ENCODE assay signal across 24 mouse cellular contexts in the genomic region with DNA sequence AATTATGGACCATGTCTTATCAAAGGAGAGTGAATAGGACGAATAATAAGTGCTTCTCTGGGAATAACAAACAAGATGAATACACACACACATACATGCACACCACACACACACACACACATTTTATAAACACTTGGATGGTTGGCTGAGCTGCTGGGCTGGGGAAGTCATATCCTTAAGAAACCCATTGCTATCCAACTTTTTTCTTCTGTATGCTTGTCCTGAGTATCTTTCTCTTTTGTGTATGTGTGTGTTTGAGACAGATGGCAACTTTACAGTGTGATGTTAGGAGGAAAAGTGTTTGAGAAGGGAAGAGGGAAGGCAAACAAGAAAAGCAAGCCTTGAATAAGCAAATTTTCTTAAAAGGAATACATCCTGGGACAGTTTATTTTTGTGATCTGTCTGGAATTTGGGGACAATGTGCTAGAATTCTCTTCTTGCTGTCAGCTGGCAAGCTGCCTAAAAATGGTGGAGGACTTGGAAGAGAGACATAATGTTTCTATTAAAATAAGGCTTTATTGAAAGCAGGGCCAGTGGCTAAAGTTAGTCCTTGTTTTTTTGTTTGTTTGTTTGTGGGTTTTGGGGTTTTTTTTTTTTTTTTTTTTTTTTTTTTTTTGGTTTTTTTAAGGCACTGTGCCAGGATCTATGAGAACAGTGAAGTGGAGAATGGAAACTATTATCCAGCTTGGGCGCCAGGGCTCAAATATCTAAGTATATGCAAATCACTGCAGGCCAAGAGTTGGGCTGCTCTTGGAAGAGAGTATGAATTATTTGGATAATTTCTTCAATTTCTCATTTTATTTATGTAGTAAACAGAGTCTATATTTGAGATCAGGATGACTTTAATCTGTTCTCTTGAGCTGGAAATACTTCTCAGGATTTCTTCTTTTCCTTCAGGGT.
DNase-seq lines count a peak whose midpoint lies in the region; ATAC-seq and TF ChIP-seq lines count a peak whose summit lies in the region.
"Had no signal": no experiment of that assay in that cellular context is flagged by ENCODE, and none has a peak within 500 bp of the region (broad histone marks: within the 10 kb centered on the region; RNA-seq: fewer than 3 reads in every experiment).

No protein-coding gene starts in this region.

- no peaks in the 10 kb centered on the region for H3K36me3 ChIP-seq in forebrain, postnatal 0 days (ENCODE audit: insufficient read depth)
- H3K36me3 ChIP-seq: embryonic facial prominence, embryonic 15.5 days; forebrain, embryonic 10.5 days; G1E; heart, embryonic 10.5 days; hindbrain, embryonic 13.5 days; limb, embryonic 12.5 days; liver, embryonic 15.5 days; neural tube, embryonic 12.5 days; stomach, embryonic 15.5 days had no signal

- H3K4me3 ChIP-seq in forebrain, postnatal 0 days (ENCODE audit: low read depth, low read length): no peak overlapping the region
- H3K4me3 ChIP-seq: embryonic facial prominence, embryonic 15.5 days; forebrain, embryonic 10.5 days; heart, embryonic 10.5 days; hindbrain, embryonic 13.5 days; limb, embryonic 12.5 days; liver, embryonic 15.5 days; megakaryocyte, embryonic 14.5 days; neural tube, embryonic 12.5 days; stomach, embryonic 15.5 days had no signal

- 49% methylated on average over 2 of the region's 2 CpGs for WGBS in forebrain, postnatal 0 days

- H3K27ac ChIP-seq in forebrain, postnatal 0 days (ENCODE audit: low read depth, low read length): no peak overlapping the region
- H3K27ac ChIP-seq: forebrain, embryonic 10.5 days; heart, embryonic 10.5 days; hindbrain, embryonic 13.5 days; limb, embryonic 12.5 days; liver, embryonic 15.5 days; neural tube, embryonic 12.5 days; stomach, embryonic 15.5 days had no signal

- no peak for TF ChIP-seq CTCF in forebrain, postnatal 0 days (IDR thresholded peaks at IDR 0.05; ENCODE audit: low read depth)

- H3K4me2 ChIP-seq in forebrain, postnatal 0 days (ENCODE audit: low read depth): no peak overlapping the region
- H3K4me2 ChIP-seq: embryonic facial prominence, embryonic 15.5 days; hindbrain, embryonic 13.5 days; limb, embryonic 12.5 days; liver, embryonic 15.5 days; neural tube, embryonic 12.5 days; stomach, embryonic 15.5 days had no signal

- H3K27me3 ChIP-seq in forebrain, postnatal 0 days (ENCODE audit: insufficient read depth, low read length): no peaks in the 10 kb centered on the region
- H3K27me3 ChIP-seq: embryonic facial prominence, embryonic 15.5 days; hindbrain, embryonic 13.5 days; limb, embryonic 12.5 days; liver, embryonic 15.5 days; megakaryocyte, embryonic 14.5 days; neural tube, embryonic 12.5 days; stomach, embryonic 15.5 days had no signal

- peak; percentile 28 to 34 for DNase-seq in cerebellum, postnatal 10 days
- DNase-seq in cerebellum, postnatal 4 days (ENCODE audit: low spot score in 2 of 2): no peak
- peak; percentile 6 to 34 for DNase-seq in left cerebral cortex, postnatal 14 days (ENCODE audit: low spot score in 2 of 2)
- no peak for DNase-seq in left cerebral cortex, postnatal 4 days
- DNase-seq in right cerebral cortex, postnatal 10 days (ENCODE audit: low spot score in 2 of 2): peak; percentile 41 to 45
- no peak for DNase-seq in right cerebral cortex, postnatal 36 days (ENCODE audit: low spot score in 2 of 2)
- no peak for DNase-seq in embryo, embryonic 10 days (ENCODE audit: low spot score)
- no peak for DNase-seq in forebrain, postnatal 0 days
- DNase-seq: cerebellum, postnatal 36 days; heart, postnatal 14 days; layer of hippocampus, postnatal 36 days; spleen, adult 18-20 months had no signal

- H3K9me3 ChIP-seq in forebrain, postnatal 0 days (ENCODE audit: low read length): no peaks in the 10 kb centered on the region
- H3K9me3 ChIP-seq: embryonic facial prominence, embryonic 15.5 days; forebrain, embryonic 10.5 days; G1E; heart, embryonic 10.5 days; hindbrain, embryonic 13.5 days; limb, embryonic 12.5 days; liver, embryonic 15.5 days; megakaryocyte, embryonic 14.5 days; neural tube, embryonic 12.5 days; stomach, embryonic 15.5 days had no signal

- H3K4me1 ChIP-seq in forebrain, postnatal 0 days (ENCODE audit: insufficient read depth): no peaks in the 10 kb centered on the region
- H3K4me1 ChIP-seq: forebrain, embryonic 10.5 days; heart, embryonic 10.5 days; hindbrain, embryonic 13.5 days; limb, embryonic 12.5 days; liver, embryonic 15.5 days; megakaryocyte, embryonic 14.5 days; neural tube, embryonic 12.5 days; stomach, embryonic 15.5 days had no signal

- ATAC-seq in forebrain, postnatal 0 days: no peak
- ATAC-seq: CD4-positive, CD25-positive, alpha-beta regulatory T cell, adult 4 months; intestine, embryonic 16.5 days had no signal

- no peak overlapping the region for H3K9ac ChIP-seq in forebrain, postnatal 0 days
- H3K9ac ChIP-seq: embryonic facial prominence, embryonic 15.5 days; hindbrain, embryonic 13.5 days; limb, embryonic 12.5 days; liver, embryonic 15.5 days; neural tube, embryonic 12.5 days; stomach, embryonic 15.5 days had no signal

- intact Hi-C loops in left cerebral cortex, postnatal 14 days (cut with DNase I): no loop called here
- intact Hi-C loops in left cerebral cortex, postnatal 4 days (cut with DNase I): no loop called here

Comparison
In these comparisons a context has a peak if more than half of its experiments do, and no peak if none do; other contexts are left out.
1. DNase-seq: peak in cerebellum, postnatal 10 days (2 of 2), left cerebral cortex, postnatal 14 days (2 of 2) and right cerebral cortex, postnatal 10 days (2 of 2); none in cerebellum, postnatal 4 days (0 of 2), left cerebral cortex, postnatal 4 days (single experiment), right cerebral cortex, postnatal 36 days (0 of 2), embryo, embryonic 10 days (single experiment) and forebrain, postnatal 0 days (single experiment).